Mouse (Mus musculus) midbrain, embryonic 14.5 days (tissue): Measurements from ENCODE around the gene Irf9. TPM values are rescaled to one million over a fixed set of nuclear protein-coding genes. Genes with fewer than 3 reads are reported as not detected.

ENCODE experiments used
- ATAC-seq: fragments of 200-750 bp; cut with Nextera tagmentation; 2 replicates; pipeline ENCODE4 v1.8.0; 2017; ENCODE audit warnings: moderate number of reproducible peaks, moderate library complexity; ENCODE audit not compliant: low FRiP score, low TSS enrichment
- DNase-seq: peaks from one replicate; pipeline ENCODE4 v3.0.0-alpha.2; 2015
- H3K27ac ChIP-seq: fragments of 300-500 bp; sonication (generic); replicated peaks from 2 replicates; pipeline ENCODE4 v1.5.1; 2014; ENCODE audit warnings: mild to moderate bottlenecking, low read depth, low read length, moderate library complexity
- H3K27me3 ChIP-seq: fragments of 300-500 bp; sonication (generic); 2 replicates; pipeline ENCODE4 v1.6.1; 2014; ENCODE audit warnings: low read length, control low read depth, mixed read lengths; ENCODE audit not compliant: control insufficient read depth, insufficient read depth
- H3K36me3 ChIP-seq: fragments of 300-500 bp; sonication (generic); 2 replicates; pipeline ENCODE4 v1.6.1; 2014; ENCODE audit warnings: low read length, control low read depth; ENCODE audit not compliant: control insufficient read depth, insufficient read depth
- H3K4me1 ChIP-seq: fragments of 300-500 bp; sonication (generic); 2 replicates; pipeline ENCODE4 v1.6.1; 2014; ENCODE audit warnings: mild to moderate bottlenecking, antibody characterized with exemption, low read length, control low read depth; ENCODE audit not compliant: control insufficient read depth, insufficient read depth
- H3K4me2 ChIP-seq: fragments of 300-500 bp; sonication (generic); 2 replicates; pipeline ENCODE4 v1.6.1; 2014; ENCODE audit warnings: mild to moderate bottlenecking, low read length, moderate library complexity
- H3K4me3 ChIP-seq: fragments of 300-500 bp; sonication (generic); replicated peaks from 2 replicates; pipeline ENCODE4 v1.5.1; 2014; ENCODE audit warnings: low read depth, low read length
- H3K9ac ChIP-seq: fragments of 300-500 bp; sonication (generic); replicated peaks from 2 replicates; pipeline ENCODE4 v1.6.1; 2014; ENCODE audit warnings: mild to moderate bottlenecking, low read length, moderate library complexity
- H3K9me3 ChIP-seq: fragments of 300-500 bp; sonication (generic); 2 replicates; pipeline ENCODE4 v1.6.1; 2016; ENCODE audit warnings: low read length, control low read depth, mixed read lengths; ENCODE audit not compliant: control insufficient read depth
- WGBS: fragments of 180-500 bp; shearing (Covaris S2); extraction: QIAGEN DNeasy Blood & Tissue Kit; methylation state at CpG from one replicate; pipeline ENCODE4 v1.1.7; 2014; 5-methylcytosine and 5-hydroxymethylcytosine counted together
- polyA plus RNA-seq: library from polyadenylated mRNA; unstranded; fragments of >200 nt; fragmentation: Nextera tagmentation; extraction: Ambion mirVana; gene quantifications from 2 replicates; pipeline ENCODE4 v1.2.1, GENCODE M21; 2014

The Irf9 gene
- polyA plus RNA-seq, 1 experiment from 2014 or later = 11.5 TPM

GRCm38 (mm10) chr14:55577871-55578667 is 25.3 kb upstream of the Irf9 start, which contains the start of gene Psme1:
Gene Psme1 (plus strand): TSS chr14:55578123.
- Histone ChIP-seq H3K27ac (peak within 1 kb of the TSS; percentile 78), H3K9ac (peak within 1 kb of the TSS; percentile 93), H3K36me3 (peaks cover 23% of the 10 kb centered on the region), H3K9me3 (no peaks in the 10 kb centered on the region), H3K27me3 (no peaks in the 10 kb centered on the region), H3K4me3 (peak within 1 kb of the TSS; percentile 65), H3K4me1 (peaks cover 13% of the 10 kb centered on the region), H3K4me2 (peak within 1 kb of the TSS; percentile 89)
- WGBS = under 1% methylated on average over 32 of the region's 32 CpGs
- peak; percentile 88 for ATAC-seq
- peak; percentile 89 for DNase-seq

- H3K4me3 ChIP-seq = peak overlapping the region; percentile 65
- ATAC-seq = no peak; the same call in none of the 2 replicates
- 32% methylated on average over 6 of the region's 6 CpGs for WGBS
- no peaks in the 10 kb centered on the region for H3K27me3 ChIP-seq
- H3K27ac ChIP-seq = peak overlapping the region; percentile 78
- H3K9ac ChIP-seq = peak overlapping the region; percentile 93
- peaks cover 23% of the 10 kb centered on the region for H3K36me3 ChIP-seq
- peak; percentile 64 for DNase-seq
- peaks cover 13% of the 10 kb centered on the region for H3K4me1 ChIP-seq
- no peaks in the 10 kb centered on the region; the same call in 1 of the 2 replicates for H3K9me3 ChIP-seq
- peak overlapping the region; percentile 89 for H3K4me2 ChIP-seq
Measured at GRCm38 (mm10) chr14:55578668-55579269, 24.6 kb upstream of the Irf9 start.

GRCm38 (mm10) chr14:55579511-55580496 is 23.6 kb upstream of the Irf9 start:
- no peak overlapping the region for H3K4me3 ChIP-seq
- peaks cover 13% of the 10 kb centered on the region for H3K4me1 ChIP-seq
- no peak for DNase-seq
- no peak for ATAC-seq
- no peak overlapping the region for H3K9ac ChIP-seq
- H3K27me3 ChIP-seq = no peaks in the 10 kb centered on the region
- WGBS = 84% methylated on average over 23 of the region's 23 CpGs
- no peaks in the 10 kb centered on the region; the same call in 1 of the 2 replicates for H3K9me3 ChIP-seq
- no peak overlapping the region for H3K27ac ChIP-seq
- peaks cover 23% of the 10 kb centered on the region for H3K36me3 ChIP-seq
- no peak overlapping the region for H3K4me2 ChIP-seq

GRCm38 (mm10) chr14:55580731-55581130 is 22.6 kb upstream of the Irf9 start:
- no peak overlapping the region for H3K4me3 ChIP-seq
- no peak overlapping the region for H3K4me2 ChIP-seq
- H3K27ac ChIP-seq = no peak overlapping the region
- H3K9ac ChIP-seq = no peak overlapping the region
- peaks cover 23% of the 10 kb centered on the region for H3K36me3 ChIP-seq
- whole genome bisulfite sequencing = 97% methylated on average over 16 of the region's 16 CpGs
- peaks cover 13% of the 10 kb centered on the region for H3K4me1 ChIP-seq
- no peaks in the 10 kb centered on the region for H3K27me3 ChIP-seq
- DNase-seq (no peak), ATAC-seq (no peak)
- H3K9me3 ChIP-seq = no peaks in the 10 kb centered on the region; the same call in 1 of the 2 replicates

- Histone ChIP-seq H3K27ac (no peak overlapping the region), H3K9ac (no peak overlapping the region; the same call in 1 of the 2 replicates), H3K9me3 (no peaks in the 10 kb centered on the region; the same call in 1 of the 2 replicates), H3K4me3 (no peak overlapping the region), H3K27me3 (no peaks in the 10 kb centered on the region), H3K4me1 (peaks cover 13% of the 10 kb centered on the region), H3K36me3 (peaks cover 26% of the 10 kb centered on the region), H3K4me2 (no peak overlapping the region)
- DNase-seq = no peak
- 70% methylated on average over 9 of the region's 9 CpGs for WGBS
- ATAC-seq = no peak
Measured at GRCm38 (mm10) chr14:55581981-55582681, 21.2 kb upstream of the Irf9 start.

GRCm38 (mm10) chr14:55584303-55584701 is 19.1 kb upstream of the Irf9 start:
- WGBS = 44% methylated on average over 5 of the region's 5 CpGs

GRCm38 (mm10) chr14:55584702-55585565 is 18.4 kb upstream of the Irf9 start, which contains the start of gene Emc9:
Gene Emc9 (minus strand): TSS chr14:55585302.
- ATAC-seq = peak; percentile 70
- peak within 1 kb of the TSS; percentile 37; the same call in 1 of the 2 replicates for H3K27ac ChIP-seq

More at GRCm38 (mm10) chr14:55584303-55584701, 19.1 kb upstream of the Irf9 start:
- peak overlapping the region; percentile 41 for H3K4me3 ChIP-seq
- DNase-seq (no peak), ATAC-seq (no peak)
- peak overlapping the region; percentile 68; the same call in 1 of the 2 replicates for H3K9ac ChIP-seq
- peak overlapping the region; percentile 68 for H3K4me2 ChIP-seq
- H3K9me3 ChIP-seq = no peaks in the 10 kb centered on the region; the same call in 1 of the 2 replicates
- no peaks in the 10 kb centered on the region for H3K27me3 ChIP-seq
- H3K36me3 ChIP-seq = peaks cover 30% of the 10 kb centered on the region
- no peaks in the 10 kb centered on the region for H3K4me1 ChIP-seq
- no peak overlapping the region for H3K27ac ChIP-seq

More at GRCm38 (mm10) chr14:55584702-55585565, 18.4 kb upstream of the Irf9 start, which contains the start of gene Emc9:
- H3K4me3 ChIP-seq = peak within 1 kb of the TSS; percentile 41
- H3K36me3 ChIP-seq = peaks cover 26% of the 10 kb centered on the region
- H3K9ac ChIP-seq = peak within 1 kb of the TSS; percentile 68
- WGBS = 3% methylated on average over 43 of the region's 43 CpGs
- 0 out of 2 replicates have a peak, but pooled peaks cover under 1% of the 10 kb centered on the region for H3K4me1 ChIP-seq
- H3K27me3 ChIP-seq = no peaks in the 10 kb centered on the region
- H3K4me2 ChIP-seq = peak within 1 kb of the TSS; percentile 68
- peak; percentile 45 for DNase-seq
- H3K9me3 ChIP-seq = no peaks in the 10 kb centered on the region; the same call in 1 of the 2 replicates
